Mouse (Mus musculus) macrophage (primary cell): ENCODE results near the gene Vmn2r68. TPM values are rescaled to one million over a fixed set of nuclear protein-coding genes. Genes with fewer than 3 reads are reported as not detected.

Experiments
- H3K27ac ChIP-seq: fragments of 350-480 bp; formaldehyde crosslinking; 2 replicates; pipeline ENCODE4 v1.9.0; 2021
- H3K36me3 ChIP-seq: fragments of 350-480 bp; formaldehyde crosslinking; 2 replicates; pipeline ENCODE4 v1.9.0; 2021; ENCODE audit errors: inconsistent target
- H3K4me3 ChIP-seq: fragments of 350-480 bp; formaldehyde crosslinking; 2 replicates; pipeline ENCODE4 v1.9.0; 2021; ENCODE audit errors: inconsistent target
- H3K79me2 ChIP-seq: fragments of 350-480 bp; formaldehyde crosslinking; 2 replicates; pipeline ENCODE4 v1.9.0; 2021; ENCODE audit errors: inconsistent target
- polyA plus RNA-seq: library from polyadenylated mRNA; stranded (reverse); fragments of 250-400 nt; gene quantifications from 3 replicates; pipeline ENCODE4 v1.2.4, GENCODE M21; 2018; ENCODE audit warnings: inconsistent platforms
- total RNA-seq, 78 experiments: library from RNA; depleted of rRNA; stranded (reverse); fragments of 250-400 nt; gene quantifications; 1 replicate in 9 of 78; 2 replicates in 24 of 78; 3 replicates in 43 of 78; 4 replicates in 2 of 78; pipeline ENCODE4 v1.2.4; 2018; ENCODE audit warnings: inconsistent platforms in 56 of 78

Vmn2r68 gene
- total RNA-seq (2018; cell fraction: chromatin; rRNA removed) = not detected
- not detected for total RNA-seq (2018; cell fraction: cytosol; rRNA removed)
- not detected for total RNA-seq (2018; cell fraction: nucleus; rRNA removed)
- polyA plus RNA-seq = not detected in 3 replicates

DNA sequence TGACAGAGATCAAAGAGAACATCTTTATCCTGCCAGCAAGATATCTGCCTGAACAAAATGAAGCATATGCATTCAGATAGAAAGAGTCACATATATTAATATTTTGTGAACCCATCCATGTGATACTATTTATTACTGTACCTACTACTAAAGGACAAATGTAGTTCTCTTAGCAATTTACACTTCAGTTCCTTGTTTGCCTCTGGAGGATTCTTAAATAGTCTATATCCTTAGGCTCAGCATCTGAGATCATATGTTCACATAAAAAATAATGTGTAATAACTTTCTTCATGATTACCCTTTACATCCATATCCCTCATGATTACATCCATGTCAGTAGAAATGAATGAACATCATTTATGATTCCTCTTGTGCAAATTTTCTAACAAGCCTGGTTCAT lies at the start of gene Vmn2r68:
Gene Vmn2r68, minus strand, starts transcription at position 101 of the 400 bp plus-strand sequence.
- Histone ChIP-seq H3K36me3 (no peaks in the 10 kb centered on the region), H3K4me3 (no peak within 1 kb of the TSS), H3K27ac (no peak within 1 kb of the TSS), H3K79me2 (no peaks in the 10 kb centered on the region)

Other genes with a start within 250 kb of the Vmn2r68 start
- gene Vmn2r66, start 225.5 kb downstream of the Vmn2r68 start, polyA plus RNA-seq = not detected in 3 replicates
- not detected in 3 replicates for gene Vmn2r67, start 81.8 kb downstream of the Vmn2r68 start, polyA plus RNA-seq
- not detected in 3 replicates for gene Vmn2r69, start 178.1 kb upstream of the Vmn2r68 start, polyA plus RNA-seq